Mouse (Mus musculus) retina, postnatal 1 day (tissue): ENCODE results near the gene Itpk1.

Experiments used
- DNase-seq: peaks from one replicate; pipeline ENCODE4 v3.0.0-alpha.2; 2012

Gene Itpk1

GRCm38 (mm10) chr12:102689773-102690563 is 14.8 kb downstream of the Itpk1 start:
- DNase-seq, result no peak

- DNase-seq, result no peak
Observed at GRCm38 (mm10) chr12:102686321-102686720, 18.4 kb downstream of the Itpk1 start.

GRCm38 (mm10) chr12:102685523-102685931 is 19.2 kb downstream of the Itpk1 start:
- DNase-seq, result peak; percentile 41

- DNase-seq, result no peak
Observed at GRCm38 (mm10) chr12:102684720-102685386, 19.9 kb downstream of the Itpk1 start.

GRCm38 (mm10) chr12:102683979-102684378 is 20.8 kb downstream of the Itpk1 start:
- DNase-seq, result peak; percentile 57

- DNase-seq, result no peak
Observed at GRCm38 (mm10) chr12:102683438-102683837, 21.3 kb downstream of the Itpk1 start.

GRCm38 (mm10) chr12:102682722-102683299 is 21.9 kb downstream of the Itpk1 start:
- DNase-seq, result no peak

GRCm38 (mm10) chr12:102682085-102682484 is 22.6 kb downstream of the Itpk1 start:
- no peak for DNase-seq

GRCm38 (mm10) chr12:102681590-102681989 is 23.1 kb downstream of the Itpk1 start:
- no peak for DNase-seq

GRCm38 (mm10) chr12:102678820-102679219 is 25.9 kb downstream of the Itpk1 start:
- no peak for DNase-seq

GRCm38 (mm10) chr12:102677089-102677488 is 27.6 kb downstream of the Itpk1 start:
- DNase-seq, result no peak

- DNase-seq, result no peak
Observed at GRCm38 (mm10) chr12:102674556-102674955, 30.2 kb downstream of the Itpk1 start.

GRCm38 (mm10) chr12:102674123-102674522 is 30.6 kb downstream of the Itpk1 start:
- no peak for DNase-seq

- no peak for DNase-seq
Observed at GRCm38 (mm10) chr12:102672857-102673839, 31.6 kb downstream of the Itpk1 start.

GRCm38 (mm10) chr12:102672176-102672575 is 32.6 kb downstream of the Itpk1 start:
- DNase-seq, result no peak

- no peak for DNase-seq
Observed at GRCm38 (mm10) chr12:102670848-102671247, 33.9 kb downstream of the Itpk1 start.

GRCm38 (mm10) chr12:102665465-102666202 is 39.1 kb downstream of the Itpk1 start:
- no peak for DNase-seq

- no peak for DNase-seq
Observed at GRCm38 (mm10) chr12:102664052-102664448, 40.7 kb downstream of the Itpk1 start.

- DNase-seq, result no peak
Observed at GRCm38 (mm10) chr12:102663349-102664051, 41.2 kb downstream of the Itpk1 start.

- no peak for DNase-seq
Observed at GRCm38 (mm10) chr12:102661772-102662171, 43.0 kb downstream of the Itpk1 start.
